Mouse (Mus musculus) splenic B cell, adult 2 months (primary cell): ENCODE results near the gene Ehbp1.

Experiments
- DNase-seq: peaks from one replicate; pipeline ENCODE4 v3.0.0-alpha.2; 2011; ENCODE audit warnings: low read depth, low spot score
- H3K27me3 ChIP-seq: 2 replicates; pipeline ENCODE4 v1.6.1; 2012; ENCODE audit warnings: mild to moderate bottlenecking, low read length, moderate library complexity, mixed read lengths; ENCODE audit not compliant: control insufficient read depth, poor library complexity, insufficient read depth, severe bottlenecking
- H3K36me3 ChIP-seq: 2 replicates; pipeline ENCODE4 v1.6.1; 2012; ENCODE audit warnings: mild to moderate bottlenecking, low read length, moderate library complexity, mixed read lengths; ENCODE audit not compliant: control insufficient read depth, poor library complexity, insufficient read depth, severe bottlenecking

The Ehbp1 gene

GRCm38 (mm10) chr11:22000316-22001076, 341.6 kb downstream of the Ehbp1 start:
- DNase-seq = peak; percentile 33
- H3K27me3 ChIP-seq = peaks cover 5% of the 10 kb centered on the region; the same call in 1 of the 2 replicates
- no peaks in the 10 kb centered on the region for H3K36me3 ChIP-seq

- DNase-seq = peak; percentile 22
- H3K36me3 ChIP-seq = no peaks in the 10 kb centered on the region
Observed at GRCm38 (mm10) chr11:21999396-22000315, 342.4 kb downstream of the Ehbp1 start.

GRCm38 (mm10) chr11:21998141-21999047, 343.7 kb downstream of the Ehbp1 start:
- peak; percentile 35 for DNase-seq
- peaks cover 4% of the 10 kb centered on the region; the same call in 1 of the 2 replicates for H3K27me3 ChIP-seq
- no peaks in the 10 kb centered on the region for H3K36me3 ChIP-seq

More at GRCm38 (mm10) chr11:21999396-22000315, 342.4 kb downstream of the Ehbp1 start:
- peaks cover 5% of the 10 kb centered on the region; the same call in 1 of the 2 replicates for H3K27me3 ChIP-seq

GRCm38 (mm10) chr11:21997561-21998140, 344.4 kb downstream of the Ehbp1 start:
- DNase-seq = no peak
- Histone ChIP-seq H3K27me3 (peaks cover 4% of the 10 kb centered on the region; the same call in 1 of the 2 replicates), H3K36me3 (no peaks in the 10 kb centered on the region)

- peak; percentile 18 for DNase-seq
- peaks cover 4% of the 10 kb centered on the region; the same call in 1 of the 2 replicates for H3K27me3 ChIP-seq
- H3K36me3 ChIP-seq = no peaks in the 10 kb centered on the region
Observed at GRCm38 (mm10) chr11:21996661-21997560, 345.2 kb downstream of the Ehbp1 start.

- H3K36me3 ChIP-seq = no peaks in the 10 kb centered on the region
- no peak for DNase-seq
- H3K27me3 ChIP-seq = peaks cover 3% of the 10 kb centered on the region; the same call in 1 of the 2 replicates
Observed at GRCm38 (mm10) chr11:21996325-21996647, 345.8 kb downstream of the Ehbp1 start.

- peak; percentile 6 for DNase-seq
- Histone ChIP-seq H3K27me3 (peaks cover 3% of the 10 kb centered on the region), H3K36me3 (no peaks in the 10 kb centered on the region)
Observed at GRCm38 (mm10) chr11:21995534-21996324, 346.4 kb downstream of the Ehbp1 start.

GRCm38 (mm10) chr11:21994377-21995370, 347.4 kb downstream of the Ehbp1 start:
- Histone ChIP-seq H3K27me3 (peaks cover 3% of the 10 kb centered on the region), H3K36me3 (no peaks in the 10 kb centered on the region)
- DNase-seq = peak; percentile 19

- peaks cover 3% of the 10 kb centered on the region for H3K27me3 ChIP-seq
- DNase-seq = peak; percentile 47
- H3K36me3 ChIP-seq = no peaks in the 10 kb centered on the region
Observed at GRCm38 (mm10) chr11:21993597-21994376, 348.3 kb downstream of the Ehbp1 start.

- Histone ChIP-seq H3K27me3 (peaks cover 3% of the 10 kb centered on the region), H3K36me3 (no peaks in the 10 kb centered on the region)
- DNase-seq = peak; percentile 7
Observed at GRCm38 (mm10) chr11:21992761-21993596, 349.1 kb downstream of the Ehbp1 start.
